Mouse (Mus musculus) G1E-ER4 (cell line): Measurements from ENCODE around the gene Sbp. TPM values are rescaled to one million over a fixed set of nuclear protein-coding genes. Genes with fewer than 3 reads are reported as not detected.

Experiments
- GATA1 ChIP-seq: IDR thresholded peaks from one replicate; pipeline ENCODE4 v1.8.0; 2012; ENCODE audit warnings: low read length, inconsistent platforms
- polyA plus RNA-seq: library from polyadenylated mRNA; stranded (reverse); fragments of >175 nt; gene quantifications from 2 replicates; pipeline ENCODE4 v1.2.3, GENCODE M21; 2012

The Sbp gene
- polyA plus RNA-seq, 1 experiment, result not detected

DNA sequence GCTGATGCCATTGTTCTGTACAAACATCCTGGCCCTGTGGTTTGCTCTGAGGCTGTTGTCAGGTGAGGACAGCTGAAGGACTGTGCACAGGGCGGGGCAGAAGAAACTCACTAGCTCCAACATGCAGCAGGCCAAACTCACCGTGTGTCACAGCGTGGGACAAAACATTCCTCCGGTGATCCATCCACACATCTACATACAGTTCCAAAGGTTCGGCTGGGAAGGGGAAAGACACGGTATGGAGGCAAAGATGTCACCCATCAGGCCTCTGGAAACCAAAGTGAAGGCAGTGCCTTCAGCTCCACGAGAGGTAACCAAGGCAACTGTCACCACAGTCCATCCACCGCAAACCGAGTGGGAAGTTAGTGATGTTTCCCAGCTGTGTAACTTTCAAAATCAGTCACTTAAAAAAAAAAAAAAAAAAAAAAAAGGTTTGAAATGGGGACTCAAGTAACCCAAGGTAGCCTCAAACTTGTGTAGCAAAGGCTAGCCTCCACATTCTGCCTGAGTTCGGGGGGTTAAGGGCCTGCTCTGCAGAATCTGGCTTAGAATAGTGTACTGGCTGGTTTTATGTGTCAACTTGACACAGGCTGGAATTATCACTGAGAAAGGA lies 38.9 kb downstream of the Sbp start, which contains the start of gene Prss30:
TSS of gene Prss30 (minus strand) at position 270 of the 613 bp plus-strand sequence.
- no peak for TF ChIP-seq GATA1

DNA sequence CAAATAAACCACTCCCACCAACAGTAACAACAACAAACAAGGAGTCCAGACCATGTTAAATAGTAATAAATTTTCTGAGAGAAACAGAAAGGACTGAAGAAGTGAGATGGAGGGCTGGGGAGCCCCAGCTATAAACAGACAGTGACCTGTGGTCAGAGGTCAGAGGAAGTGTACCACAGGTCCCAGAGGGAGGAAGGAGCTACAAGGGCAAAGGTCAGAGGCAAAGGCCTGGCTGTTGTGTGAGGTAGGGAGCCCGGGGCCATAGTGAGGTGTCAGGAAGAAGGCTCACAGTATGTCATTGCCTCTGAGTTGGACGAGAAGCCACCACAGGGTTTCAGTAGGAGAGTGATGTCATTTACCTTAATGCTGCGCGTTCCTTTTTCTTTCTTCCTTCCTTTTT lies 41.4 kb downstream of the Sbp start:
- no peak for TF ChIP-seq GATA1

DNA sequence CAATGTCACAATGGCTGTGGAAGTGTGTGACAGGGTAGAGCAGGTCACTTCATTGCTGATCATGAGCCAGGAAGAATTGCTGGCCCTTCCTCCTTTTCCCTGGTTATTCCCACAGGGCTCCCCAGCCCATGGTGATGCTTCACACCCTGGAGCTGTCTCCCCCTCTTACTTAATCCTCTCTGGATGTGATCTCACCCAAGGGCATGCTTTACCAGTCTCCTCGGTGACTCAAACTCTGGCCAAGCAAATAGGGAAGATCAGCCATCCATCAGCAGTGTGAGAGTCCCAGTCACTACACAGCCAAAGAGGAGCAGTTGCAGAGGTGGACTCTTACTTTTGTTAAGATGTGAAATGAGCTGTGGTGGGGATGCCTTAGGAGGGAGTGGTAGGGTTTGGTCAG lies 43.5 kb downstream of the Sbp start:
- no peak for TF ChIP-seq GATA1

DNA sequence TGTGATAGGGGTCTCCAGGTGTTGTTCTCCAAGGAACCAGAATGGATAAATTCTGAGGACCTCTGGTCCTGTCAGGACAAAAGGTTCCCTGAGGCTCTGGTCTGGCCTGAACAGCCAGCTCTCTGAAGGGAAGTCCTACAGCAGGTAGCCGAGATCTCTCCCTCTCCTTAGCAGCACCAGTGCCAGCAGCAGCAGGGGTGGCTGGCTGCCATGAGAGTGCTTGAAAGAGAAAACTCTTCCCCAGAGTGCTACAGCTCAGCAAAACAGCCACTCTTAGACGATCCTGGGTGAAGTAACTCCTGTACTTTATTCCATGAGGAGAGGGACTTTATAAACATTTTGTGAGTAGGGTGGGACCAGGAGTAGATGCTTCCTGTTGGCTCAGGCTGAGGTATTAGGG lies 48.3 kb downstream of the Sbp start:
- no peak for TF ChIP-seq GATA1

DNA sequence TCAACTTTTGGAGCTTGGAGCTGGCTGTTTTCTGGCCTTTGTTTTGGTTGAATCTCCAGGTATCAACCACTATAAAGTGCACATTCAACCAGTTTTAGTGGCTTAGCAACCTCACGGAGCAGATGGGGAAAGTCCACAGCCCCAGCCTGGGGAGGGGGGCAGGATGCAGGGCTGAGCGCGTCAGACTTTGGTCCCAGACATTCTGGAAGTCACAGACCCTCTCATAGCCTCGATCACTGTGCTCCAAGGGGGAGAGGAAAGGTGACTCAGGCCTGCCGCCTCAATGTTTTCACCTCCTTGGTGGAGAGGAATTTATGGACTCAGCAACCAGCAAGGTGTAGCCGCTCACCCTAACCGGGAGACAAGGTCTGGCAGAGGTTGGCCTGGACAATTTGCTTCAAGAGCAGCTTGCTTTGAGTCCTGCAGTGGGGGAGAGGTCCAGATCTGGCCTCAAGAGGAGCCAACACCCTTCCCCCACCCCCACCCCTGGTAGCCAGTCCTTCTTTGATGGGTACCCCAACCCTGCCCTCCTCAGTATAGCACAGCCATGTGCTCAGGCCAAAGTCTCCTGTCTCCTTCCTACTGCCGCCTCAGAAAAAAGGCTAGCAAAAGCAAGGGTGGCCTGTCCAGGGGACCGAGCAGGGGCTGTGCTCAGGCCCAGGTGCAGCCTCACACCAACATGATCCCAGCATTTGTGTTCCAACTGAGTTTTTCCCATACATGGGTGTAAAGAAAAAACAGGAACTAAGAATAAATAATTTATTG lies 51.5 kb downstream of the Sbp start:
- TF ChIP-seq GATA1, result no peak

DNA sequence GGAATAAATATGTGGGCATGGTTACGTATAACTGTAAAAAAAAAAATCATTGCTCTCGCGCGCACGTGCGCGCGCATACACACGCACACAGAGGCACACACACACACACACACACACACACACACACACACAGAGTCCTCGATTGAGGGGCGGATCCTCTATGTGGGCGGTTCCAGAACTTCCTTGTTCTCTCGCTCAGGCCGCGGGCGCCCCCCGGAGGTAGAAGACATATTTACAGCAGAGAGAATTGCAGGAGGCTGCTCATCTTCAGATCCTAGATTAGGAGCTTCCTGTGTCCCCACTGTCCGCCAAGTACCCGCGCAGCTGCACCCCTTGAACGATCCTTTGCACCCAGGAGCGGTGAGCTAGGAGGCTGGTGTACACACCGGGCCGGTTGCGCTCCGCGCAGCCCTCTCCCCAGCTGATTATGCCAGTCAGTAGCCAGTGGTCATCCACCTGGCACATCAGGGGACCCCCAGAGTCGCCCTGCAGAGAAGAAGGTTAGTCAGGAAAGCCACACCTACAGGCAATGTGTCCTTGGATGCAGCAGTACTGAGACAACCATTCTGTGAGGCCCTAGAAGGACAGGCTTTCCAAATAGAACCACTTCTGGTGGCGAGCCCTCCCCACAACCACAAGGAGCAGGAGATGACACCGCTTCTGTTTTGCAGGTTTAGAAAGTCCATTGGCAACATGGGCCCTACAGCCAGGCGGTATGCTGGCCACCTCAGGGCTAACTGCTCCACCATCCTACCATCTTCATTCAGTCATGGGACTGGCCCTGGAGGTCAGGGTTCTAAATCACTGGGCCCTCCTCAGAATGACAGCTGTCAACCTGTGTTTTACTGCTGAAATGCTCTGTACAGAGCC lies 52.3 kb downstream of the Sbp start:
- no peak for TF ChIP-seq GATA1

DNA sequence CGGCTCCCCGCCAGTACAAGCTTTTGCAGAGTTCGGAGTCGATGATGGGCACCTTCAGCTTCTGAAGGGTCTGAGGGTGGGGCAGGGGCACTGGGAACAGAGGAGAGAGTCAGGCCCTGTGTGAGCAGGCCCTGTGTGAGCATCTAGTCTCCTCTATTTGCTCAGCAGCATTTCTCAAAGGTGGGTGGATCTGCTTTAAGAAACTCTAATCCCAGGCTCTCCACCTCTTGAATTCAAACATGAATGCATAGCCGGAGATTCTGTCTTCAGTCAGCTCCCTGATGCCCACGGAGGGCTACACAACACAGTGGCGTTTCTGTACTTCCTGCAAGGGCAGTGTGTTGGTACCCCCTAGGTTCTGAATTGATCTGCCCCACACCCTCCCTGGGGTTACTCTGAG lies 53.2 kb downstream of the Sbp start:
- no peak for TF ChIP-seq GATA1

Other genes starting within 250 kb of the Sbp start
- not detected in 2 replicates for gene 1520401A03Rik, start 218.9 kb upstream of the Sbp start, polyA plus RNA-seq
- gene Pkmyt1, start 215.3 kb upstream of the Sbp start, polyA plus RNA-seq, result 104 and 119 TPM in 2 replicates
- gene Paqr4, start 200.8 kb upstream of the Sbp start, polyA plus RNA-seq, result 1.4 and 3.1 TPM in 2 replicates
- 0.06 and 0.21 TPM in 2 replicates for gene Kremen2, start 195.8 kb upstream of the Sbp start, polyA plus RNA-seq
- 23.5 and 36.1 TPM in 2 replicates for gene Flywch1, start 170.1 kb upstream of the Sbp start, polyA plus RNA-seq
- gene Flywch2, start 155.6 kb upstream of the Sbp start, polyA plus RNA-seq, result not detected in 2 replicates
- 91.1 and 315 TPM in 2 replicates for gene Srrm2, start 151.1 kb upstream of the Sbp start, polyA plus RNA-seq
- 819 and 1,233 TPM in 2 replicates for gene Elob, start 112.5 kb upstream of the Sbp start, polyA plus RNA-seq
- gene Prss33, start 105.6 kb upstream of the Sbp start, polyA plus RNA-seq, result not detected in 2 replicates
- not detected in 2 replicates for gene Prss32, start 97.8 kb upstream of the Sbp start, polyA plus RNA-seq
- gene Prss41, start 97.5 kb upstream of the Sbp start, polyA plus RNA-seq, result not detected in 2 replicates
- gene Prss21, start 73.6 kb upstream of the Sbp start, polyA plus RNA-seq, result not detected in 2 replicates
- not detected in 2 replicates for gene Dcpp1, start 60.8 kb upstream of the Sbp start, polyA plus RNA-seq
- not detected in 2 replicates for gene Dcpp2, start 60.8 kb upstream of the Sbp start, polyA plus RNA-seq
- not detected in 2 replicates for gene Dcpp3, start 24.2 kb upstream of the Sbp start, polyA plus RNA-seq
- not detected in 2 replicates for gene Sbpl, start 13.6 kb downstream of the Sbp start, polyA plus RNA-seq
- gene Prss30, start 38.9 kb downstream of the Sbp start, polyA plus RNA-seq, result not detected in 2 replicates
- gene Prss22, start 56.4 kb downstream of the Sbp start, polyA plus RNA-seq, result not detected in 2 replicates
- not detected in 2 replicates for gene Prss27, start 96.5 kb downstream of the Sbp start, polyA plus RNA-seq
- gene Kctd5, start 131.8 kb downstream of the Sbp start, polyA plus RNA-seq, result 21.4 and 25.8 TPM in 2 replicates
- 23.7 and 100 TPM in 2 replicates for gene Pdpk1, start 209.3 kb downstream of the Sbp start, polyA plus RNA-seq
- 44.0 and 51.2 TPM in 2 replicates for gene Amdhd2, start 222.1 kb downstream of the Sbp start, polyA plus RNA-seq
- gene Atp6v0c, start 228.0 kb downstream of the Sbp start, polyA plus RNA-seq, result 119 and 331 TPM in 2 replicates